Mouse (Mus musculus) midbrain, postnatal 0 days (tissue): ENCODE measurements around the gene Spata45. TPM values are rescaled to one million over a fixed set of nuclear protein-coding genes. Genes with fewer than 3 reads are reported as not detected.

Experiments used
- ATAC-seq: fragments of 200-750 bp; cut with Nextera tagmentation; 2 replicates; pipeline ENCODE4 v1.8.0; 2017; ENCODE audit warnings: moderate number of reproducible peaks, mild to moderate bottlenecking, moderate TSS enrichment, moderate library complexity; ENCODE audit not compliant: low FRiP score
- DNase-seq: peaks from one replicate; pipeline ENCODE4 v3.0.0-alpha.2; 2015; ENCODE audit warnings: low spot score
- H3K27ac ChIP-seq: fragments of 300-500 bp; sonication (generic); 2 replicates; pipeline ENCODE4 v1.5.1; 2014; ENCODE audit warnings: low read depth, mild to moderate bottlenecking, low read length, mixed read lengths
- H3K27me3 ChIP-seq: fragments of 300-500 bp; sonication (generic); 2 replicates; pipeline ENCODE4 v1.6.1; 2014; ENCODE audit warnings: low read length, control low read depth, mixed read lengths; ENCODE audit not compliant: insufficient read depth
- H3K36me3 ChIP-seq: fragments of 300-500 bp; sonication (generic); 2 replicates; pipeline ENCODE4 v1.6.1; 2014; ENCODE audit warnings: low read length, control low read depth, mixed read lengths; ENCODE audit not compliant: insufficient read depth
- H3K4me1 ChIP-seq: fragments of 300-500 bp; sonication (generic); 2 replicates; pipeline ENCODE4 v1.6.1; 2014; ENCODE audit warnings: mild to moderate bottlenecking, control low read depth, antibody characterized with exemption, low read length, mixed read lengths; ENCODE audit not compliant: insufficient read depth
- H3K4me2 ChIP-seq: fragments of 300-500 bp; sonication (generic); 2 replicates; pipeline ENCODE4 v1.6.1; 2014; ENCODE audit warnings: low read depth, mild to moderate bottlenecking, low read length, mixed read lengths; ENCODE audit not compliant: poor library complexity, severe bottlenecking
- H3K4me3 ChIP-seq: fragments of 300-500 bp; sonication (generic); 2 replicates; pipeline ENCODE4 v1.5.1; 2014; ENCODE audit warnings: low read depth, mild to moderate bottlenecking, low read length, moderate library complexity
- H3K9ac ChIP-seq: fragments of 300-500 bp; sonication (generic); replicated peaks from 2 replicates; pipeline ENCODE4 v1.6.1; 2014; ENCODE audit warnings: mild to moderate bottlenecking, low read length, moderate library complexity, mixed read lengths; ENCODE audit not compliant: poor library complexity, severe bottlenecking
- H3K9me3 ChIP-seq: fragments of 300-500 bp; sonication (generic); 2 replicates; pipeline ENCODE4 v1.6.1; 2016; ENCODE audit warnings: low read length, control low read depth
- CTCF ChIP-seq: IDR thresholded peaks from 2 replicates; pipeline ENCODE4 v1.5.1; 2016; ENCODE audit warnings: antibody characterized with exemption, mild to moderate bottlenecking
- WGBS: fragments of 180-500 bp; shearing (Covaris S2); extraction: QIAGEN DNeasy Blood & Tissue Kit; methylation state at CpG from one replicate; pipeline ENCODE4 v1.1.7; 2014; 5-methylcytosine and 5-hydroxymethylcytosine counted together
- polyA plus RNA-seq: library from polyadenylated mRNA; unstranded; fragments of >200 nt; fragmentation: Nextera tagmentation; extraction: Ambion mirVana; gene quantifications from 2 replicates; pipeline ENCODE4 v1.2.1, GENCODE M21; 2015
- total RNA-seq: library from RNA; depleted of rRNA; stranded (reverse); fragments of >200 nt; gene quantifications from 2 replicates; pipeline ENCODE4 v1.2.3, GENCODE M21; 2014

Spata45 gene
- total and polyA plus RNA-seq, 2 experiments from 2014 or later, result not detected

DNA sequence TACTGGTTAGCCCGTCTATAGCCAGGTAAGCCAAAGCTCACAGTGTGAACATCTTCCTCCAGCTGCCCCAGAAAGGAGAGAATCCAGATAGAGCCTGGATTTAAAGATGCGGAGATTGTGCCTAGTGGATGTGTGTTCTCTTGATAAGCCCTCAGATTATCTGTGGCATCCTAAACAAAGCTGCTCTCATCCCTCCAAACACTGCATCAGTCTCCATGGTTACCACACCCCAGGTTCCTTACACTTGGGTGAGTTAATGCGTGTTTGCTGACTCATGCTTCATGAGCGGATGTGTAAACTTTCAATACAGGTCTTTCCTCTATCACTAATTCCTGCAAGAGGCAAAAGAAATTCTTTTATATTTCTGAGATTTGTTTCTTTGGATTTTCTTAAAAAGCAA, 790 bp upstream of the Spata45 start:
- Histone ChIP-seq H3K36me3 (no peaks in the 10 kb centered on the region), H3K4me2 (no peak overlapping the region), H3K27ac (no peak overlapping the region), H3K4me3 (no peak overlapping the region), H3K27me3 (no peaks in the 10 kb centered on the region), H3K4me1 (no peaks in the 10 kb centered on the region), H3K9me3 (no peaks in the 10 kb centered on the region), H3K9ac (no peak overlapping the region)
- DNase-seq (peak; percentile 62), ATAC-seq (no peak)
- TF ChIP-seq CTCF, result no peak
- WGBS, result 18% methylated on average over 4 of the region's 4 CpGs

DNA sequence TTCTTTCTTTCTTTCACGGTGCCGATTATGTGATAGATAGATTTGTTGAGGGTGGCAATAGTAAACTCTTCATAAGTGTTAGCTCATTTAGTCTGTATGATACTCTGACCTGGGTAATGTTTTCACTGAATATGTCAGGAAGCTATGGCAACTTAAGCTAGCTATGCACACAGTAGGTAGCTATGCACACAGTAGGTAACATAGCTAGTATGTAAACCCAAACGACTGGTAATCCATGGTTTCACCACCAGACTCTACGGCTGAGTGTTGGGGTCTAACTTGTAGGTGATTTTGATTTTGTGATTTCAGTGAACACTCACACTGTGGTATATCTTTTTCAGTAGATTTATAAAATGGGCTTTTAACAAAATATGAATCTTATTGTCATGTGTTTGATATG, 1.6 kb downstream of the Spata45 start:
- ATAC-seq (no peak), DNase-seq (no peak)
- no peak for TF ChIP-seq CTCF
- Histone ChIP-seq H3K9ac (no peak overlapping the region), H3K4me3 (no peak overlapping the region), H3K4me1 (no peaks in the 10 kb centered on the region), H3K27ac (no peak overlapping the region), H3K27me3 (no peaks in the 10 kb centered on the region), H3K4me2 (no peak overlapping the region), H3K9me3 (no peaks in the 10 kb centered on the region), H3K36me3 (no peaks in the 10 kb centered on the region)
- 94% methylated on average over 4 of the region's 4 CpGs for WGBS

DNA sequence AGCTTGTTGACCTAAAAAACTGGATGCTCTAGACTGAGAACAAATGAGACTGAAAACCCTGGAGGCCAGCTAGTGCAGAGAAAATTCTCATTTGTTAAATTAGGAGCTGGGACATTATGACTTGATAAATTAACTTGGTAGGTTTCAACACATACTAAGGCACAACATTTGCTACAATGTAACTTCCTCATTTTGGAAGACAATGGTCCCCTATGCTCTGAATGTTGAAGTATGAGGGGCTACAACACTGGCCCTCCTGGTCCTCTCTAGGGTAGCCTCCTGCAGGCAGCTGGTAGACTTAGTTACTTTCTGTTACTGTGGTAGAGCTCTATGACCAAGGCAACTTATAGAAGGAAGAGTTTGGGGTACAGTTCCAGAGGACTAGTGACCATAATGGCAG, 4.9 kb downstream of the Spata45 start:
- Histone ChIP-seq H3K9ac (no peak overlapping the region), H3K4me2 (no peak overlapping the region), H3K9me3 (no peaks in the 10 kb centered on the region), H3K4me1 (no peaks in the 10 kb centered on the region), H3K36me3 (no peaks in the 10 kb centered on the region), H3K27me3 (no peaks in the 10 kb centered on the region), H3K27ac (no peak overlapping the region), H3K4me3 (no peak overlapping the region)
- no peak for DNase-seq
- no peak for ATAC-seq
- TF ChIP-seq CTCF, result no peak

DNA sequence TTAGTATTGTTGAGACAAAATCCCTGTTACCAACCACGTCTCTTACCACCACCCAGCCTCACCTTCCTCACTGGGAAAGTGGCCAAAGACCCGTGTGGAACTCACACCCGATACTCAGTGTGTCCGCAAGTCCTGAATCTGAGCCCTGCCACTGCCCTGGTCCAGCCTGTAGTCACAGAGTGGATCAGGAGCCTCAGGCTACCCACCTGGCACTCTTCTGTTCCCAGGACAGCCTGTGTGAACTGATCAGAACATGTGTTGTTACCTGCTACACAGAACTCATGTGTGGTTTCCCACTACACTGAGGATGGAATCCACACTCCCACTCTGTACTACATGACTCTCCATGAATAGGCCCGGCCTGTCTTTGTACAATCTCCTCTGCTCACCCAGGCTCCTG, 5.7 kb downstream of the Spata45 start:
- 81% methylated on average over 5 of the region's 5 CpGs for WGBS
- H3K27me3 ChIP-seq, result no peaks in the 10 kb centered on the region

DNA sequence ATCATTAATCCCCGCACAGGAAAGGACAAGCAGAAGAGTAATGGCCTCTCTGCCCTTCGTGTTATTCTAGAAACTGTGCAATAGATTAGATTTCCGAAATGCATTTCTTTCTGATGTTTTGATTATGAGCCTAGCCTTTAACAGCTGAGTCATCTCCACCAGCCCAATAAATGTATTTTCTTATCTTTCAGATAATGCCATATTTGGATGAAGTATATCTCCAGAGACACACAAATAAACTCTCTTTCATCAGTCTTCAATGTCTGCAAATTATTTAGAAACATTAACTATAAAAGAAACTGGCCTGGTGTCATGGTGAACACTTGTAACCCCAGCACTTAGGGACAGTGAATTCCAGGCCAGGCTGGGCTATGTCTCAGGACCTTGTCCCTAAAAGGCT, 6.2 kb downstream of the Spata45 start:
- WGBS, result 85% methylated on average over 3 of the region's 3 CpGs
- Histone ChIP-seq H3K27me3 (no peaks in the 10 kb centered on the region), H3K9ac (no peak overlapping the region), H3K9me3 (no peaks in the 10 kb centered on the region), H3K4me3 (no peak overlapping the region), H3K36me3 (no peaks in the 10 kb centered on the region), H3K27ac (no peak overlapping the region), H3K4me2 (no peak overlapping the region), H3K4me1 (no peaks in the 10 kb centered on the region)
- ATAC-seq (no peak), DNase-seq (no peak)
- TF ChIP-seq CTCF, result no peak

More for the DNA sequence above, 5.7 kb downstream of the Spata45 start:
- no peak overlapping the region for H3K27ac ChIP-seq
- H3K4me2 ChIP-seq, result no peak overlapping the region
- H3K4me1 ChIP-seq, result no peaks in the 10 kb centered on the region
- ATAC-seq, result no peak
- H3K9me3 ChIP-seq, result no peaks in the 10 kb centered on the region
- H3K9ac ChIP-seq, result no peak overlapping the region
- DNase-seq, result no peak
- no peak for TF ChIP-seq CTCF
- H3K4me3 ChIP-seq, result no peak overlapping the region
- H3K36me3 ChIP-seq, result no peaks in the 10 kb centered on the region

DNA sequence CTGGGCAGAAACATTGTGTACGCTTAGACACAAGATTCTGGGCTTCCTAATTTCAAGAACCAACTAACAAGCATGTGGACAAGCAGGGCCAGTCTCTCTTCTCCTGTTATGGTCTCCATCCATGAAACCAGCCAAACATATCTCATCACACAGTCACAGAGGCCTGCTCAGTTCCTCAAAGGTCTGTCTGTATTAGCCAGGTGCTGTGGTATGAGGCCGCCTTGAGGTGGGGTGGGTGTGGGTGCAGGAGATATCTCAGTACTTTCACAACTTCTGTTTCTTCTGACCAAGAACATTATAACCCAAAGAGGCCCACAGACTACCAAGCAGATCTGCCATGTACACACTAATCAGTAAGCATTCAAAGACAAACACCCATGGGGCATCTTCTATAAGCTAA, 8.8 kb downstream of the Spata45 start:
- WGBS, result 95% methylated on average over 2 of the region's 2 CpGs

More for the DNA sequence above, 8.8 kb downstream of the Spata45 start:
- Histone ChIP-seq H3K27ac (no peak overlapping the region), H3K9ac (no peak overlapping the region), H3K9me3 (no peaks in the 10 kb centered on the region), H3K36me3 (no peaks in the 10 kb centered on the region), H3K4me1 (no peaks in the 10 kb centered on the region), H3K4me3 (no peak overlapping the region), H3K27me3 (no peaks in the 10 kb centered on the region), H3K4me2 (no peak overlapping the region)
- no peak for DNase-seq
- no peak for TF ChIP-seq CTCF
- ATAC-seq, result no peak
